Mouse (Mus musculus) embryo, embryonic 10 days (tissue): ENCODE measurements around the gene Foxa3.

Source experiments
- DNase-seq: peaks from one replicate; pipeline ENCODE4 v3.0.0-alpha.2; 2015; ENCODE audit warnings: low spot score

The Foxa3 gene

GRCm38 (mm10) chr7:19024581-19025255 is 1.4 kb upstream of the Foxa3 start:
- DNase-seq: peak; percentile 64

GRCm38 (mm10) chr7:19024096-19024506 is 763 bp upstream of the Foxa3 start, which contains the start of gene Sympk:
TSS of gene Sympk (plus strand) at chr7:19024377.
- DNase-seq: peak; percentile 96

GRCm38 (mm10) chr7:19022189-19022958 is 964 bp downstream of the Foxa3 start:
- DNase-seq: no peak

GRCm38 (mm10) chr7:19021048-19021447 is 2.3 kb downstream of the Foxa3 start:
- DNase-seq: no peak

GRCm38 (mm10) chr7:19017909-19018308 is 5.4 kb downstream of the Foxa3 start:
- no peak for DNase-seq

GRCm38 (mm10) chr7:19016042-19016441 is 7.3 kb downstream of the Foxa3 start:
- no peak for DNase-seq

GRCm38 (mm10) chr7:19014452-19014851 is 8.9 kb downstream of the Foxa3 start:
- DNase-seq: peak; percentile 44

GRCm38 (mm10) chr7:19012882-19013281 is 10.5 kb downstream of the Foxa3 start:
- no peak for DNase-seq

- no peak for DNase-seq
Observed at GRCm38 (mm10) chr7:19012025-19012621, 11.2 kb downstream of the Foxa3 start.

- no peak for DNase-seq
Observed at GRCm38 (mm10) chr7:19010581-19010980, 12.8 kb downstream of the Foxa3 start.

- no peak for DNase-seq
Observed at GRCm38 (mm10) chr7:19007026-19007977, 16.0 kb downstream of the Foxa3 start.

GRCm38 (mm10) chr7:19006476-19006875 is 16.9 kb downstream of the Foxa3 start:
- peak; percentile 94 for DNase-seq

GRCm38 (mm10) chr7:19005417-19006121 is 17.8 kb downstream of the Foxa3 start:
- no peak for DNase-seq

GRCm38 (mm10) chr7:19004631-19005079 is 18.7 kb downstream of the Foxa3 start:
- DNase-seq: no peak

GRCm38 (mm10) chr7:19003902-19004630 is 19.3 kb downstream of the Foxa3 start, which contains the start of gene Irf2bp1:
TSS of gene Irf2bp1 (plus strand) at chr7:19004044.
- DNase-seq: peak; percentile 97

- peak; percentile 95 for DNase-seq
Observed at GRCm38 (mm10) chr7:19002848-19003498, 20.4 kb downstream of the Foxa3 start.

- no peak for DNase-seq
Observed at GRCm38 (mm10) chr7:19002115-19002514, 21.2 kb downstream of the Foxa3 start.

- no peak for DNase-seq
Observed at GRCm38 (mm10) chr7:19001807-19002085, 21.6 kb downstream of the Foxa3 start.

- peak; percentile 76 for DNase-seq
Observed at GRCm38 (mm10) chr7:19001066-19001806, 22.1 kb downstream of the Foxa3 start.
